Mouse (Mus musculus) hindbrain, embryonic 16.5 days (tissue): ENCODE results near the gene Iqsec1. TPM values are rescaled to one million over a fixed set of nuclear protein-coding genes. Genes with fewer than 3 reads are reported as not detected.
A peak's percentile ranks its signal among the peaks of the same experiment; 100 is the strongest.

Experiments used
- ATAC-seq: fragments of 200-750 bp; cut with Nextera tagmentation; 2 replicates; pipeline ENCODE4 v1.8.0; 2017; ENCODE audit warnings: moderate TSS enrichment, moderate library complexity
- H3K27ac ChIP-seq: fragments of 300-500 bp; sonication (generic); 2 replicates; pipeline ENCODE4 v1.5.1; 2014; ENCODE audit warnings: low read depth, mild to moderate bottlenecking, control low read depth, low read length, moderate library complexity
- H3K27me3 ChIP-seq: fragments of 300-500 bp; sonication (generic); replicated peaks from 2 replicates; pipeline ENCODE4 v1.6.1; 2014; ENCODE audit warnings: low read length; ENCODE audit not compliant: control insufficient read depth, insufficient read depth
- H3K36me3 ChIP-seq: fragments of 300-500 bp; sonication (generic); 2 replicates; pipeline ENCODE4 v1.6.1; 2014; ENCODE audit warnings: mild to moderate bottlenecking, low read length, moderate library complexity, mixed read lengths; ENCODE audit not compliant: control insufficient read depth, insufficient read depth
- H3K4me1 ChIP-seq: fragments of 300-500 bp; sonication (generic); 2 replicates; pipeline ENCODE4 v1.6.1; 2014; ENCODE audit warnings: low read depth, low read length; ENCODE audit not compliant: control insufficient read depth, insufficient read depth
- H3K4me2 ChIP-seq: fragments of 300-500 bp; sonication (generic); 2 replicates; pipeline ENCODE4 v1.6.1; 2014; ENCODE audit warnings: mild to moderate bottlenecking, low read length, control low read depth, moderate library complexity
- H3K4me3 ChIP-seq: fragments of 300-500 bp; sonication (generic); 2 replicates; pipeline ENCODE4 v1.5.1; 2014; ENCODE audit warnings: mild to moderate bottlenecking, low read length, control low read depth, moderate library complexity
- H3K9ac ChIP-seq: fragments of 300-500 bp; sonication (generic); 2 replicates; pipeline ENCODE4 v1.6.1; 2014; ENCODE audit warnings: low read depth, mild to moderate bottlenecking, control low read depth, low read length, moderate library complexity
- H3K9me3 ChIP-seq: fragments of 300-500 bp; sonication (generic); 2 replicates; pipeline ENCODE4 v1.6.1; 2014; ENCODE audit warnings: mild to moderate bottlenecking, low read length, moderate library complexity; ENCODE audit not compliant: control insufficient read depth
- WGBS: fragments of 180-500 bp; shearing (Covaris S2); extraction: QIAGEN DNeasy Blood & Tissue Kit; methylation state at CpG from one replicate; pipeline ENCODE4 v1.1.7; 2014; 5-methylcytosine and 5-hydroxymethylcytosine counted together
- polyA plus RNA-seq: library from polyadenylated mRNA; unstranded; fragments of >200 nt; fragmentation: Nextera tagmentation; extraction: Ambion mirVana; gene quantifications from 2 replicates; pipeline ENCODE4 v1.2.1, GENCODE M21; 2015

Gene Iqsec1
- polyA plus RNA-seq, 1 experiment from 2014 or later: 25.8 TPM

- ATAC-seq: no peak
- H3K36me3 ChIP-seq: no peaks in the 10 kb centered on the region
- H3K27me3 ChIP-seq: no peaks in the 10 kb centered on the region
- no peak overlapping the region for H3K9ac ChIP-seq
- H3K27ac ChIP-seq: peak overlapping the region; percentile 49; the same call in 1 of the 2 replicates
- H3K4me1 ChIP-seq: peaks cover 59% of the 10 kb centered on the region
- 77% methylated on average over 3 of the region's 3 CpGs for WGBS
- no peak overlapping the region for H3K4me2 ChIP-seq
- H3K4me3 ChIP-seq: no peak overlapping the region
- no peaks in the 10 kb centered on the region for H3K9me3 ChIP-seq
Observed at GRCm38 (mm10) chr6:90705738-90706137, 282.7 kb downstream of the Iqsec1 start.

GRCm38 (mm10) chr6:90704705-90705344, 283.7 kb downstream of the Iqsec1 start:
- H3K27ac ChIP-seq: no peak overlapping the region
- H3K9me3 ChIP-seq: no peaks in the 10 kb centered on the region
- H3K36me3 ChIP-seq: no peaks in the 10 kb centered on the region
- peaks cover 53% of the 10 kb centered on the region for H3K4me1 ChIP-seq
- no peaks in the 10 kb centered on the region for H3K27me3 ChIP-seq
- H3K4me3 ChIP-seq: no peak overlapping the region
- no peak overlapping the region for H3K4me2 ChIP-seq
- H3K9ac ChIP-seq: no peak overlapping the region
- ATAC-seq: no peak
- 57% methylated on average over 2 of the region's 2 CpGs for WGBS

GRCm38 (mm10) chr6:90703782-90704181, 284.7 kb downstream of the Iqsec1 start:
- Histone ChIP-seq H3K9ac (no peak overlapping the region), H3K36me3 (no peaks in the 10 kb centered on the region), H3K9me3 (no peaks in the 10 kb centered on the region), H3K4me2 (no peak overlapping the region), H3K4me3 (no peak overlapping the region), H3K4me1 (peaks cover 63% of the 10 kb centered on the region), H3K27ac (peak overlapping the region; percentile 54), H3K27me3 (no peaks in the 10 kb centered on the region)
- 46% methylated on average over 2 of the region's 2 CpGs for WGBS
- 0 out of 2 replicates have a peak, but pooled peaks have one; percentile 5 for ATAC-seq

- no peaks in the 10 kb centered on the region for H3K27me3 ChIP-seq
- H3K36me3 ChIP-seq: no peaks in the 10 kb centered on the region
- H3K9ac ChIP-seq: 0 out of 2 replicates have a peak overlapping the region, but pooled peaks have one; percentile 13
- H3K4me1 ChIP-seq: peaks cover 64% of the 10 kb centered on the region
- peak overlapping the region; percentile 54 for H3K27ac ChIP-seq
- H3K4me2 ChIP-seq: no peak overlapping the region
- no peak overlapping the region for H3K4me3 ChIP-seq
- WGBS: 22% methylated on average over 4 of the region's 4 CpGs
- ATAC-seq: peak; percentile 15; the same call in 1 of the 2 replicates
- no peaks in the 10 kb centered on the region for H3K9me3 ChIP-seq
Observed at GRCm38 (mm10) chr6:90702837-90703735, 285.4 kb downstream of the Iqsec1 start.

- Histone ChIP-seq H3K4me2 (no peak overlapping the region), H3K27ac (no peak overlapping the region), H3K9me3 (no peaks in the 10 kb centered on the region), H3K36me3 (no peaks in the 10 kb centered on the region), H3K4me1 (peaks cover 59% of the 10 kb centered on the region), H3K4me3 (no peak overlapping the region), H3K9ac (no peak overlapping the region), H3K27me3 (no peaks in the 10 kb centered on the region)
- no peak for ATAC-seq
Observed at GRCm38 (mm10) chr6:90702197-90702596, 286.3 kb downstream of the Iqsec1 start.

- Histone ChIP-seq H3K4me2 (no peak overlapping the region), H3K9me3 (no peaks in the 10 kb centered on the region), H3K9ac (no peak overlapping the region), H3K36me3 (no peaks in the 10 kb centered on the region), H3K4me1 (peaks cover 52% of the 10 kb centered on the region), H3K4me3 (no peak overlapping the region), H3K27me3 (no peaks in the 10 kb centered on the region), H3K27ac (no peak overlapping the region)
- 76% methylated on average over 2 of the region's 2 CpGs for WGBS
- no peak for ATAC-seq
Observed at GRCm38 (mm10) chr6:90701391-90701790, 287.1 kb downstream of the Iqsec1 start.

GRCm38 (mm10) chr6:90700737-90701136, 287.7 kb downstream of the Iqsec1 start:
- no peak overlapping the region for H3K9ac ChIP-seq

DNA sequence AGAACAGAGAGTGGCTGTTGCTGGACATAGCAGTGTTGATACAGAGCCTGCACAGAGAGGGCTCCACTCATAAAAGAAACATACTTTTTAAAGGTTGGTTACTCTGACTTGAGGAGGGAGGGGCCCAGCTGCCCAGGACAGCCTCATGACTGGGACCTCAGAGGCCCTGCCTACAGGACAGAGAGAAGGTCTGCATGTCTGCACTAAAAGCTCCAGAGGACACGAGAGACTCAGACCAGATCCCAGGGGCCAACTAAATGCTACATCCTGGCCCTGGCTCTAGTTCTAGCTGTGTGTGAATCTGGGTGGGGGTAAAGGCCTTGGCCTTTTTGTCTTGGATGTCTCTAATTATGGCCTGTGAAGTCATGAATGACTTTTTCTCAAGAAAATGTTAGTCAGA, 288.4 kb downstream of the Iqsec1 start:
- Histone ChIP-seq H3K4me1 (peaks cover 52% of the 10 kb centered on the region), H3K4me2 (no peak overlapping the region), H3K9ac (no peak overlapping the region), H3K36me3 (no peaks in the 10 kb centered on the region), H3K9me3 (no peaks in the 10 kb centered on the region), H3K4me3 (no peak overlapping the region), H3K27me3 (no peaks in the 10 kb centered on the region), H3K27ac (no peak overlapping the region)
- no peak for ATAC-seq
- 76% methylated on average over 1 of the region's 1 CpGs for WGBS

More at GRCm38 (mm10) chr6:90700737-90701136, 287.7 kb downstream of the Iqsec1 start:
- no peak overlapping the region for H3K27ac ChIP-seq
- H3K36me3 ChIP-seq: no peaks in the 10 kb centered on the region
- H3K9me3 ChIP-seq: no peaks in the 10 kb centered on the region
- no peak for ATAC-seq
- no peak overlapping the region for H3K4me2 ChIP-seq
- WGBS: 82% methylated on average over 2 of the region's 2 CpGs
- H3K4me1 ChIP-seq: peaks cover 53% of the 10 kb centered on the region
- no peaks in the 10 kb centered on the region for H3K27me3 ChIP-seq
- no peak overlapping the region for H3K4me3 ChIP-seq

DNA sequence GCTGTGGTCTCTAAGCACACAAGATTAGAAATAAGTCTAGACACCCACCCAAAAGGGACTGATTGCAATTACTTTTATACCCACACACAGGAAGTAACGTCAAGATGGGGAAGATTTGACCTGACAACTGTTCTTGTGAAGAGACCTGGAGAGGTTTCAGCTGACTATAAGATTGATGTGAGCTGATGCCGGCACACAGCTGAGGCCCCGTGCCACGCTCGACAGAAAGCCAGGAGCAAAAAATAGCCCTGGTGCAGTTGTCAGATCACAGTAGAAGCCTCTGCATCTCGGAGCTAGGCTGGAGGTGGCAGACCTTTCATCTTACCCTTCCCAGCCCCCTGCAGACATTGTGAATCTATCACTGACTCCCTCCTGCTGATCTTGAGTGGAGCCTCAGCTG, 289.6 kb downstream of the Iqsec1 start:
- no peak overlapping the region for H3K4me2 ChIP-seq
- 26% methylated on average over 6 of the region's 6 CpGs for WGBS
- H3K4me3 ChIP-seq: no peak overlapping the region
- H3K9me3 ChIP-seq: no peaks in the 10 kb centered on the region
- peaks cover 40% of the 10 kb centered on the region for H3K4me1 ChIP-seq
- no peak overlapping the region for H3K27ac ChIP-seq
- no peak for ATAC-seq
- 0 out of 2 replicates have a peak, but pooled peaks cover 2% of the 10 kb centered on the region for H3K36me3 ChIP-seq
- H3K27me3 ChIP-seq: no peaks in the 10 kb centered on the region
- no peak overlapping the region; the same call in 1 of the 2 replicates for H3K9ac ChIP-seq
